ENCODE assay signal across 8 mouse cellular contexts in the genomic region with DNA sequence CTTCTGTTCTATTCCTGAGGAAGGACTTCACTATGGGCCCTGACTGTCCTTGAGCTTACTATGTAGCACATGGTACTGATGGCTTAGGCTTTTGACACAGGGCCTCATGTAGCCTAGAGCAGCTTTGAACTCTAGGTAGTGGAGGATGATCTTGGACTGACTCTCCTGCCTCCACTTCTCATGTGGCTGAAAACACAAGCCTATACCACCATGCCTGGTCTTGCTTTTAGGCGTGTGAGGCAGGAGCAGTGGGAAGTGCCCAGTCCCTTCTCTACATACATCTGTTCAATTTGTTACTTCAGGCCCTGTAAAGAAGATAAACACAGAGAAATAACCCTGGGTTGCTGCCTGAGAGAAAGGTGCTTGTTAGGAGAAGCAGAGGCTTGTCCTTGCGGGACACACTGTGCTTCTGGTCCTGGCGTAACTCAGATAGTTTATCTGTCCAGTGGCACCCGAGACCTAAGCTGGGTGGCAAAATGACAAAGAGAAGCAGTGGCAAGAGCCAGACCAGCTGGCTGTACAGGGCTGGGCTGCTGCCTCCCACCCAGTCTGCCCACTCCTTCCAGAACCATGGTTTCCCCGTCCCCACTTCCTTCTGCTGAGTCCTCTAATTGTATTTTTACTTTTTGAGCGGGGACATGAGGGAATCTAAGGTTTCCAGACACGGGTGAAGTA. TPM values are rescaled to one million over a fixed set of nuclear protein-coding genes. Genes with fewer than 3 reads are reported as not detected.
DNase-seq lines count a peak whose midpoint lies in the region; ATAC-seq lines count a peak whose summit lies in the region.

No protein-coding gene starts in this region.

- H3K9ac ChIP-seq in liver, embryonic 15.5 days = 0 out of 2 replicates have a peak overlapping the region, but pooled peaks have one; percentile 6

- DNase-seq in cerebellum, postnatal 10 days = peak; percentile 50 to 57
- DNase-seq in cerebellum, adult 18-20 months = no peak
- DNase-seq in spleen, postnatal 36 days (ENCODE audit: low spot score in 2 of 2) = peak; percentile 21 to 32
- DNase-seq in spleen, postnatal 14 days (ENCODE audit: low spot score in 2 of 2) = no peak
- DNase-seq in testis, postnatal 10 days (ENCODE audit: low spot score) = peak; percentile 47
- DNase-seq in kidney, adult 9 months = no peak

- H3K4me1 ChIP-seq in liver, embryonic 15.5 days (replicated peaks) = peaks cover 42% of the 10 kb centered on the region

- H3K36me3 ChIP-seq in liver, embryonic 15.5 days (replicated peaks) = no peaks in the 10 kb centered on the region

- H3K27ac ChIP-seq in liver, embryonic 15.5 days (replicated peaks) = peak overlapping the region; percentile 69

- H3K4me2 ChIP-seq in liver, embryonic 15.5 days = no peak overlapping the region; the same call in 1 of the 2 replicates

- no peaks in the 10 kb centered on the region for H3K27me3 ChIP-seq in liver, embryonic 15.5 days

- H3K4me3 ChIP-seq in liver, embryonic 15.5 days (replicated peaks) = no peak overlapping the region

- ATAC-seq in liver, embryonic 15.5 days (ENCODE audit: insufficient read depth) = peak; percentile 85
- ATAC-seq in inflammation-experienced regulatory T-cells, adult 6 months = no peak

- WGBS in liver, embryonic 15.5 days (ENCODE audit: insufficient replicate concordance) = 20% methylated on average over 7 of the region's 7 CpGs

- no peaks in the 10 kb centered on the region for H3K9me3 ChIP-seq in liver, embryonic 15.5 days (replicated peaks)

RNA-seq across cellular contexts. Expression of gene Mat2a, which starts 14.9 kb away (rescaled TPM):
- polyA plus RNA-seq in liver, embryonic 15.5 days (2015; fragmentation: Nextera tagmentation; extraction: Ambion mirVana) = 136 and 143 TPM in 2 replicates
- polyA plus RNA-seq in inflammation-experienced regulatory T-cells, adult 6 months (2017; shearing (Covaris generic)) = 100 to 1,000 TPM; 217 to 228 (median 219) TPM

RNA-seq across cellular contexts. Expression of gene Ggcx, which starts 40.1 kb away (rescaled TPM):
- polyA plus RNA-seq in liver, embryonic 15.5 days (2015; fragmentation: Nextera tagmentation; extraction: Ambion mirVana) = 27.5 and 29.8 TPM in 2 replicates
- 1 to 10 TPM; 5.6 to 6.5 (median 5.9) TPM for polyA plus RNA-seq in inflammation-experienced regulatory T-cells, adult 6 months (2017; shearing (Covaris generic))

Comparison
In these comparisons a context has a peak if more than half of its experiments do, and no peak if none do; other contexts are left out.
1. DNase-seq: peak in cerebellum, postnatal 10 days (2 of 2), spleen, postnatal 36 days (2 of 2) and testis, postnatal 10 days (single experiment); none in cerebellum, adult 18-20 months (0 of 2), spleen, postnatal 14 days (0 of 2) and kidney, adult 9 months (single experiment).